Mouse (Mus musculus) B cell, adult 2 months (primary cell): ENCODE results near the gene Ubr1.
"Not testable (repeated sequence)": the region's sequence is repeated elsewhere in the genome, so short reads cannot be mapped to it uniquely, and the experiment has no call there.

Experiments used
- DNase-seq, 2 experiments: peaks; one replicate each; pipeline ENCODE4 v3.0.0; 2022

Gene Ubr1

GRCm38 (mm10) chr2:120976308-120976707 lies 5.8 kb upstream of the Ubr1 start:
- peak; percentile 27 to 45 for DNase-seq

GRCm38 (mm10) chr2:120972964-120973363 lies 2.4 kb upstream of the Ubr1 start:
- no peak for DNase-seq

DNA sequence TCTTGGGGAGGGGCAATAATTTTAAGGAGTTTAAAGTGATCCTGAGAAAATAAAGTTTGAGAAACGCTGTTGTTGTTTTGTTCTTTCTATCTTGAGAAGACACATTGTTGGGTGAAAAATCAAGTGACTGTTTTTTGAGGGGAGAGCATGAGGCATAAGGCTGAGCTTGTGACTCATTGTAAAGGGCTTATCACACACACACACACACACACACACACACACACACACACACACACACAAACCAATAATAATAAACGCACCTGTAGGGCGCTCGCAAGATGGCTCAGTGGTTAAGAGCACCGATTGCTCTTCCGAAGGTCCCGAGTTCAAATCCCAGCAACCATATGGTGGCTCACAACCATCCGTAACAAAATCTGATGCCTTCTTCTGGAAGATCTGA lies 1.7 kb upstream of the Ubr1 start:
- not testable (repeated sequence) for DNase-seq

- DNase-seq, result no peak
These were observed 1.3 kb upstream of the Ubr1 start for GRCm38 (mm10) chr2:120971766-120972165.

GRCm38 (mm10) chr2:120970045-120970539 lies 423 bp downstream of the Ubr1 start:
- DNase-seq, result no peak

- no peak for DNase-seq
These were observed 5.0 kb downstream of the Ubr1 start for GRCm38 (mm10) chr2:120965486-120965885.

- DNase-seq, result no peak
These were observed 7.4 kb downstream of the Ubr1 start for GRCm38 (mm10) chr2:120963110-120963509.

GRCm38 (mm10) chr2:120960261-120960660 lies 10.3 kb downstream of the Ubr1 start:
- no peak for DNase-seq

DNA sequence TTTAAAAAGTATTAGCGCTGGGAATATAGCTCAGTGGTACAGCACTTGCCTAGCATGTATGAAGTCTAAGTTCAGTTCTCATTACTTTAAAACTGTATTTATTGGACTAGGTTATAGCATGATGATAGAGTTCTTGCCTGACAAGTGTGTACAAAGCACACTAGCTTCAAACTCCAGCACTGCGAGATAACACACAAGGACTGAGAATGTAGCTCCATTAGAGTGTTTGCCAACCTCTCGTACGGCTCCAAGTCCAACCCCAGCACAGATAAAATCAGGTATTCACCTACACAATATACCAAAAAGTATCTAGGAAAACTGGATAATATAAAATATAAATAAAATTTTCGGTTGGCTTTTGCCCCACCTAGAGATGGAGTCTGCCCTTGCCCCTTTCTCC lies 10.7 kb downstream of the Ubr1 start:
- no peak for DNase-seq

- DNase-seq, result no peak
These were observed 11.2 kb downstream of the Ubr1 start for GRCm38 (mm10) chr2:120959363-120959762.

DNA sequence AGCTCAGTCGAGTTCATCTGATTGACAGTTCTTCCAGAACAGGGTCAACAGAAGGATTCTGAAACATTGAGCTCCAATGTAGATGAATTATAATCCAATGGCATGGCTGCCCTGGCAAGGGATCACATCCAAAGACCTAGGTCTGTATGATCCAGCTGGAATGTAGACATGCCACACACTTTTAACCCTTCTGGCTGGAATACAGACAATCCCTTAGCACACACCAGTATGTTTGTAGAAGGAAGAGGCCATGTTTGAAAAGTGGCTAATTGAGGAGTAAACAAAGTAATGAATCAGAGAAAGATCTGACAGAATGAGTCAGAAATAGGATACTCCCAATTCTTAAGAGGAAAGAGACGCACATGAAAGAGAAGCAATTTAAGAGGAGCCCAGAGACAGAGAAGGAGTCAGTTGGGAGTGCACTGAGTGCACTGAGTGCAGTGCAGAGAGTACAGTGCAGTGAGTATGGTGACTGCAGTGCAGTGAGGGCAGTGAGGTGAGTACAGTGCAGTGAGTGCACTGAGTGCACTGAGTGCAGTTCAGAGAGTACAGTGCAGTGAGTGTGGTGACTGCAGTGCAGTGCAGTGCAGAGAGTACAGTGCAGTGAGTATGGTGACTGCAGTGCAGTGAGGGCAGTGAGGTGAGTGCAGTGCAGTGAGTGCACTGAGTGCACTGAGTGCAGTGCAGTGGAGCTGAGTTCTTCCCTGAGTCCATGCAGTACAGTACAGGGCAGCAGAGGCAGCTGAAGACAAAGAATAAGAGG lies 18.2 kb downstream of the Ubr1 start:
- DNase-seq, result no peak

DNA sequence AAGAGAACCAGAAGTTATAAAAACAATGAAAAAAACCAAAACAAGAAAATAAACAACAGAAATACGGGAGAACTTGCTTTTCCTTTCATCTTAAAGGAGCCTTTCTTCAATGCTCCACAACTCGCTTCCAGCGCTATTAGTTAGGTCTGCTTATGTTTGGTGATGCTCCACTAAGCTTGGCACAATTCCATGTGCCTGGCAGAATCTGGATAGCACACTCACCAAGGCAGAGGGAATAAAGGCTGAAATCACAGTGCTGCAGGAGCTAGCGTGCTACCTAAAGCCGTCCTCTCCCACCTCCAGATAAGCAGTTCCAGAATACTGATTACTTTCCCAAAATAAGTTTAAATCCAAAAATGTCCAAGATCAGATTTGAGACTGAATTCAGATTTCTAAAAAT lies 19.3 kb downstream of the Ubr1 start:
- no peak for DNase-seq

DNA sequence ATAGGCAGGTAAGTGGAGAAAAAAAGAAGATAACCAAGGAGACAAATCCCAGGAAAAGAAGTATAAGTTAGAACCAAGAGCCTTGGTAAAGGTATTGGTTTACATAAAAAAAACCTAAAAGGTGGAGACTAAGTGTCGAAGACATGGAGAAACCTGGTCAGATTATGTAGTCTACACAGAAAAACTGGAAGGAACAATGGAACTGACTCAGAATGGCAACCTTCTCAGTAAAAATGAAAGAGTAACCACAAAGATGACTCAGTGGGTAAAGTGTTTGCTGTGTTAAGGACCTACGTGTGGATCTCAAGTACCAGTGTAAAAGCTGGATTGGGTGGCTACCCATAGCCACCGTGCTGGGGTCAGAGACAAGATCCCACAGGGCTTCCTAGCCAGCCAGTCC lies 37.5 kb downstream of the Ubr1 start:
- DNase-seq, result no peak

DNA sequence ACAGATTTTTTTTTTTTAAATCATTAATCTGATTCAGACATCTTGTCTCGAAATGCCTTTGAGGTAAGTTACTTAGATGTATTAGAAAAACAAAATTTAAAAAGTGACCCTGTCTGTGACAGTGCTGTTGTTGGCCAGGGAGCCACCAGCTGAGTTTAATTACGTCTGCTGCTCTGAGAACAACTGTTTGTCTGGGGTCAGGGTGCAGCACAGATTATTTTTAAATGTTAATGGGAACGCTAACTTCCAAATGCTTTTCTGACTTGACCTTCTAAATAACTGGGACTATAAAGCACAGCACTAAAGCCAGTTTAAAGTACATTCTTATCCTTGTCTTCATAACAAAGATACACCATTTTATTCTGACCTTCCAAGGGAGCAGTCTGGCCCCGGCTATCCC lies 61.0 kb downstream of the Ubr1 start:
- DNase-seq, result no peak

- DNase-seq, result no peak
These were observed 74.2 kb downstream of the Ubr1 start for GRCm38 (mm10) chr2:120896361-120896760.

DNA sequence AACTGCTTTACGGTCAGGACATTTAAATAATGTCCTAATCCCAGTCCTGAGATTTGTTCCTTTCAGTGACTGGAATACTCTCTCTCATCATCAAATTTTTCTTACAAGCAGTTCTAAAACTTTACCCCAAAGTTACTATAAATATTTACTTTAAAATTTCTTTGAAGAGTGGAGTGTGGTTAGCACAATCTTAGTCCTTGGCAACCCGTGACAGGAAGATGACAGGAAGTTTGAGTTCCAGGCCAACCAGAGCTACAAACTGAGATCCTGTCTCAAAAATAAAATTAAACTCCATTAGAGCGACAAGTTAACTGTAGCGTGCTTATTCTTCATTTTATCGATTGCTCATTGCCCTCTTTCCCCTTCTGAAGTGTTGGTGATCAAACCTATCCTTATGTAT lies 82.9 kb downstream of the Ubr1 start:
- no peak for DNase-seq

GRCm38 (mm10) chr2:120873192-120873591 lies 97.3 kb downstream of the Ubr1 start:
- no peak for DNase-seq

- DNase-seq, result no peak
These were observed 98.8 kb downstream of the Ubr1 start for GRCm38 (mm10) chr2:120871447-120872336.

DNA sequence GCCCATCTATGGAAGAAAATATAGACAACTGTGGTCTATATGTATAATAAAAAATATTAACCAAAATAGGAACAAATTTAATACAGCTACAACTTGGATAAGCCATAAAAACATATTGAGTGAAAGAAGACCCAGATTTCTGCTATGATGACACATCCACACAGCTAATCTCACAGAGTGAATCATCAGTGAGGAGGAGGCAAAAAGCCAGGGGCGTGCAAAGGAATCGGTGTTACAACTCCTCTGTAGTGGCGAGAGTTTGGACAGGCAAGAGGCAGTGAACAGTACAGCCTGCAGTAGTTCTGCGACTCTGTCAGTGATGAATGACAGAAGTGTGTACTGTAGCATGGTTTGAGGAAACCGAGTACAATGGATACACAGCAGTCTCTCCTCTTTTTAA lies 103.2 kb downstream of the Ubr1 start:
- DNase-seq, result no peak

DNA sequence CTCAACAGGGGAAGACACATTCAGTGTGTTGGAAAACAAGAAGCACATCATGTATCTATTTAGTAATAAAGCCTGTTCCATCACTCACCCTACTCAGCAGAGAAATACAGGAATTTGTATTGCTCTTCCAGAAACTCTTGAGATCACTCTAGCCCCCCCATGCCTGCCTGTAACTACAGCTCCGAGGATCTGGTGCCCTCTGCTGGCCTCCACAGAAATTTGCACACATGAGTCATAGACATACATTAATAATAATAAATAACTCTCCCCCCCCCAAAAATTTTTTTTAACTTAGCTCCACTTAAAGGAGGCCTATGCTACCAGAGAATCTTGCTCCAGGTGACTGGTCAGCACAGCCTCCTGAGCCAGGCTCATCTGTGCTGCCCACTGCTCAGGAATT lies 104.0 kb downstream of the Ubr1 start:
- peak; percentile 64 to 66 for DNase-seq

DNA sequence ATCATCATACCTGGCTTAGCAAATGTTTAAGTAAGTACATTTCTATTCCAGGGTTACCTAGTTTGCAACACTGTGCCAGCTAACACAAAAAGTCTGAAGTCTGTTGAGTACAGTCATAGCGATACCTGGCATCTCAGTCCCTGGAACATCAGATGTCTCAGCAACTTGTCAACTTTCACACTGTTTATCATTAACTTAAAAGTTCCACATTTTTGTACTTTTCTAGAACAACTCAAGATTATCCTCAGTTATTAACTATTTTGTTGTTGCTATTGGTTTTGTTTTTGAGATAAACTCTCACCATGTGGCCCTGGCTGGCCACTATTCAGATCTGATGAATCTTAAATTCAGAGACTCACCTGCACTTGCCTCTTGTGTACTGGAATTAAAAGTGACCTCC lies 107.1 kb downstream of the Ubr1 start:
- no peak for DNase-seq

DNA sequence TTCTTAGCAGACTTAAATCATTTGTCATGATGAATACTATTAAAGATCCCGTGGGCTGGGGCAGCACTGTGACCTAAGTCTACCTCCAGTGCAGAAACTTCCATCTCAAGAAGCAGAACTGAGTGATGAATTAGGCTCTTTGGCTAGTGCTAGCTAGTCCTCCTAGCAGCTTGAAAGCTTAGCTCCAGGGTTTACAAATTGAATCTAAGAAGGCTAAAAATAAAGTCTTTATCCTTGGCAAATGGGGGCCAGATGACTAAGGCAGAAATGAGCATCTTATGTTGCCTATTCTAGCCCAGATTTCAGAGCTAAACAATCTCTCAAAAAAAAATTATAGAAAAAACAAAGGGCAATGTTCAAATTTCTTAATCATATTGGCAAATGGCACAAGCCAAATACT lies 109.8 kb downstream of the Ubr1 start:
- DNase-seq, result no peak

GRCm38 (mm10) chr2:120858131-120858530 lies 112.4 kb downstream of the Ubr1 start:
- DNase-seq, result no peak

- DNase-seq, result no peak
These were observed 117.4 kb downstream of the Ubr1 start for GRCm38 (mm10) chr2:120853151-120853550.
